Mouse (Mus musculus): ENCODE measurements around the gene Clint1.

Clint1 gene

GRCm38 (mm10) chr11:45938917-45939316 is 87.1 kb downstream of the Clint1 start:
- DNase-seq, result no peak

GRCm38 (mm10) chr11:45942281-45942680 is 90.4 kb downstream of the Clint1 start:
- DNase-seq, result no peak

DNA sequence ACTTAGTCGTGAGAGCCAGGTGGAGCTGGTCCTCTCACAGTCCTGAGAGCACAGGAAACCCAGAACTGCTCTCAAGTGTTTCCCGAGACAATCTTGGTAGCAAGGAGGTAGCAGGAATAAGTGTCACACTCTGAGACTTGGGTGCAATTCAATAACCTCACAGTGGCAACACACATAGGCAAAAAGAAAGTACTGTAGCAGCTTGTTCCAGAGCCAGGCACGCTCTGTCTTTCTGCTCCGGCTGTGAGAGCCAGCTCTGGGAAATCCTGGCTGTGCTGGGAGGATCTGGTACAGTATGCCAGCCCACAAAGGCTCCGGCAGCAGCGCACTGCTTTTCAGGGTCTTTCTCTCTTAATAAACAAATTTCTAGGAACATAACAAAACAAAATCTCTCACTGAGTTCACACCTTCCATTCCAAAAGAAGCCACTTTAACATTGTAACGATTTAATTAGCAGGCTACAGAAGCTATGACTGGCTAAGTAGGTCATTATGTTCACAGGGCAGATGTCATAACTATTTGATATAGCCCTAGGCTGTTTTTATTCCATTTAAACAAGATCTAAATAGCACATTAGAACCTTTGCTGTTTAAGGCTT is 91.4 kb downstream of the Clint1 start:
- peak; percentile 49 to 52 for DNase-seq

DNA sequence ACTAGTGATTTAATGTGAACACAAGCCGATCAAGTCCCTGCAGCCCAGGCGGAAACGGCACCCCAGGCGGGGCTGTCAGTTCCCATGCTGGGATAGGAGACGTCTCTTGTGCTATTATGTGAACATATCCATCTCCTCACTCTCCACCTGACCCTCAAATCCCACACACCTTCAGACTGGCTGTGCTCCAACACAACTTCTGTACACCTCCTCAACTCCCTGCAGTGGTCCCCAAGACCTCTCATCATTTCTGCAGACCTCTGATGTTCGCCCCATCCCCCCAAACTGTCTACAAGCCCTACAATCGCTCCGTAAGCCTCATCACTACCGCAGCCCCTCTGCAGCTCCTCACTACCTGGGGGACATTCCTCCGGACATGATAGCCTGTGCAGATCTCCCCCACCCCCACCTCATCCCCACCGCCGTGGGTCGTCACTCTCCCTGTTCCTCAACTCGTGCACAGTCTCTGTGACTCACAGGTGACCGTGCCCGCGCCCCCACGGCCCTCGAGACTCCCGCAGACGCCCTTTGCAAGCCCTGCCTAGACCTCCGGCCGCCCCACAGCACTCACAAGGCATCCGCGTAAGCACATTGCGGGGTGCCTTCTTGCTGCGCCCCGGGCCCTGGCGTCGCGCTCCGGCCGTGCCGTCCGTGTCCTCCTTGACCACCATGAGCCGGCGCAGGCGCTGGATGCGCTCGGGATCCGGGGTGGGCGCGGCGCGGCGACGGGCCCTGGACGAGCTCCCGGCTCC is 92.2 kb downstream of the Clint1 start:
- peak; percentile 30 to 35 for DNase-seq

- peak; percentile 94 to 99 for DNase-seq
These were observed 92.8 kb downstream of the Clint1 start, which contains the start of gene Lsm11 for GRCm38 (mm10) chr11:45944643-45945156. Gene Lsm11, minus strand, starts transcription at chr11:45944935.

DNA sequence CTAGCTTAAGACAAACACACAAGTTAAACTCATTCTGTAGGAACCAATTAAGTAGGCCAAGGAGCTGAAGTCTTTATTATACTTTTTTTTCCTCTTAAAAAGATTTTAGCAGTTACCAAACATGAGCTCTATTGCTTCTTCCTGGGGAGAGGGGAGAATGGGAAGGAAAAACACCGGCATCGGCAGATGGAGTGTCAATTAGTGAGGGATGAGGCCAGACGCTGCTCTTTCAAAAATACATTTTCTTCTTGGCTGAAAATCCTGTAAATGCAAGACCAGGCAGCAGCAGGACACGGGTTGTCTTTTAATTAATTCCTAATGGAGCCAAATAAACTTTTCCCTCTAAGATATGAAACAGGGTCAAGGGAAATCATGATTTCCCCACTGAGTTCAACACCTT is 94.9 kb downstream of the Clint1 start:
- DNase-seq, result no peak

GRCm38 (mm10) chr11:45947491-45947890 is 95.6 kb downstream of the Clint1 start:
- DNase-seq, result no peak

GRCm38 (mm10) chr11:45955127-45955627 is 103.3 kb downstream of the Clint1 start, which contains the start of gene Thg1l:
Gene Thg1l, minus strand, starts transcription at chr11:45955494.
- peak; percentile 89 to 91 for DNase-seq

GRCm38 (mm10) chr11:45959598-45959997 is 107.7 kb downstream of the Clint1 start:
- no peak for DNase-seq

DNA sequence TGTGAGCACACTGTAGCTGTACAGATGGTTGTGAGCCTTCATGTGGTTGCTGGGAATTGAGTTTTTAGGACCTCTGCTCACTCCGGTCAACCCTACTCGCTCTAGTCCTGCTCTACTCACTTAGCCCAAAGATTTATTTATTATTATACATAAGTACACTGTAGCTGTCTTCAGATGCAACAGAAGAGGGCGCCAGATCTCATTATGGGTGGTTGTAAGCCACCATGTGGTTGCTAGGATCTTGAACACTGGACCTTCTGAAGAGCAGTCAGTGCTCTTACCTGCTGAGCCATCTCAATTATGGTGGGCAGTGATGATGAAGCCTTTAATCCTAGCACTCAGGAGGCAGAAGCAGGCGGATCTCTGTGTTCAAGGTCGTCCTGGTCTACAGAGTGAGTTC is 108.2 kb downstream of the Clint1 start:
- DNase-seq, result no peak
